15 mouse cellular contexts compared by ENCODE assay signal in genomic region chr13:46018903-46019430, GRCm38 (mm10). TPM values are rescaled to one million over a fixed set of nuclear protein-coding genes. Genes with fewer than 3 reads are reported as not detected.
A peak's percentile ranks its signal among the peaks of the same experiment; 100 is the strongest.
DNase-seq lines count a peak whose midpoint lies in the region; ATAC-seq lines count a peak whose summit lies in the region.
"Had no signal": no experiment of that assay in that cellular context is flagged by ENCODE, and none has a peak within 500 bp of the region (broad histone marks: within the 10 kb centered on the region; RNA-seq: fewer than 3 reads in every experiment).

No protein-coding gene starts in this region.

- H3K4me3 ChIP-seq in kidney, embryonic 16.5 days (ENCODE audit: low read length): no peak overlapping the region
- H3K4me3 ChIP-seq in lung, embryonic 16.5 days (ENCODE audit: low read length): no peak overlapping the region
- H3K4me3 ChIP-seq: gastrocnemius, adult 2 months; hindbrain, embryonic 12.5 days; limb, embryonic 13.5 days; midbrain, embryonic 13.5 days had no signal

- DNase-seq in kidney, postnatal 36 days: no peak
- no peak for DNase-seq in lung, postnatal 4 days
- DNase-seq in kidney, postnatal 14 days: peak; percentile 13
- DNase-seq in adrenal gland, adult 8-10 months: no peak
- DNase-seq in adrenal gland, adult 18-20 months (ENCODE audit: low spot score in 2 of 2): no peak
- DNase-seq: gastrocnemius, adult 2 months; heart, postnatal 10 days had no signal

- H3K27ac ChIP-seq in kidney, embryonic 16.5 days (ENCODE audit: low read length): peak overlapping the region; percentile 46; the same call in 1 of the 2 replicates
- peak overlapping the region; percentile 1; the same call in 1 of the 2 replicates for H3K27ac ChIP-seq in lung, embryonic 16.5 days (ENCODE audit: low read length)
- H3K27ac ChIP-seq: gastrocnemius, adult 2 months; hindbrain, embryonic 12.5 days; limb, embryonic 13.5 days; midbrain, embryonic 13.5 days had no signal

- no peaks in the 10 kb centered on the region for H3K36me3 ChIP-seq in kidney, embryonic 16.5 days (ENCODE audit: insufficient read depth, low read length)
- H3K36me3 ChIP-seq in lung, embryonic 16.5 days (ENCODE audit: control insufficient read depth, insufficient read depth, low read length): no peaks in the 10 kb centered on the region
- H3K36me3 ChIP-seq: hindbrain, embryonic 12.5 days; limb, embryonic 13.5 days; midbrain, embryonic 13.5 days had no signal

- no peak overlapping the region for H3K9ac ChIP-seq in kidney, embryonic 16.5 days (replicated peaks; ENCODE audit: low read length)
- no peak overlapping the region for H3K9ac ChIP-seq in lung, embryonic 16.5 days (ENCODE audit: low read length)
- H3K9ac ChIP-seq: hindbrain, embryonic 12.5 days; limb, embryonic 13.5 days; midbrain, embryonic 13.5 days had no signal

- peaks cover 18% of the 10 kb centered on the region; the same call in 1 of the 2 replicates for H3K4me1 ChIP-seq in kidney, embryonic 16.5 days (ENCODE audit: insufficient read depth, low read length)
- peaks cover 28% of the 10 kb centered on the region for H3K4me1 ChIP-seq in lung, embryonic 16.5 days (replicated peaks; ENCODE audit: control insufficient read depth, insufficient read depth, low read length)

- 52% methylated on average over 13 of the region's 13 CpGs for WGBS in kidney, embryonic 16.5 days
- 25% methylated on average over 13 of the region's 13 CpGs for WGBS in lung, embryonic 16.5 days

- no peak for ATAC-seq in kidney, embryonic 16.5 days (ENCODE audit: low FRiP score, low TSS enrichment)
- ATAC-seq in lung, embryonic 16.5 days (ENCODE audit: low read depth): peak; percentile 31
- ATAC-seq: forebrain, embryonic 16.5 days; midbrain, embryonic 13.5 days; Patski had no signal

- H3K4me2 ChIP-seq in kidney, embryonic 16.5 days (replicated peaks; ENCODE audit: low read depth, low read length): 0 out of 2 replicates have a peak overlapping the region, but pooled peaks have one; percentile 2
- peak overlapping the region; percentile 32 for H3K4me2 ChIP-seq in lung, embryonic 16.5 days (ENCODE audit: low read depth, low read length)
- H3K4me2 ChIP-seq: heart, embryonic 11.5 days; hindbrain, embryonic 12.5 days; limb, embryonic 13.5 days; midbrain, embryonic 13.5 days had no signal

- H3K9me3 ChIP-seq in kidney, embryonic 16.5 days (ENCODE audit: low read length): no peaks in the 10 kb centered on the region
- H3K9me3 ChIP-seq in lung, embryonic 16.5 days (ENCODE audit: control insufficient read depth, low read length): no peaks in the 10 kb centered on the region
- H3K9me3 ChIP-seq: hindbrain, embryonic 12.5 days; limb, embryonic 13.5 days; midbrain, embryonic 13.5 days had no signal

- no peaks in the 10 kb centered on the region for H3K27me3 ChIP-seq in kidney, embryonic 16.5 days (ENCODE audit: insufficient read depth, low read length)
- H3K27me3 ChIP-seq in lung, embryonic 16.5 days (ENCODE audit: control insufficient read depth, insufficient read depth, low read depth, low read length): no peaks in the 10 kb centered on the region
- H3K27me3 ChIP-seq: hindbrain, embryonic 12.5 days; limb, embryonic 13.5 days; midbrain, embryonic 13.5 days; Patski had no signal

RNA-seq across cellular contexts. Expression of gene Atxn1, which starts 54.2 kb away (rescaled TPM):
- polyA plus RNA-seq in kidney, embryonic 16.5 days (2015; fragmentation: Nextera tagmentation; extraction: Ambion mirVana): 5.9 and 7.6 TPM in 2 replicates
- polyA plus RNA-seq in lung, embryonic 16.5 days (2015; fragmentation: Nextera tagmentation; extraction: Ambion mirVana): 8.3 and 9.8 TPM in 2 replicates
- 10 to 100 TPM; 32.0 to 59.9 (median 48.1) TPM for total RNA-seq in adrenal gland, adult 8-10 months (2022)
- 10 to 100 TPM; 27.4 to 30.4 TPM for total RNA-seq in adrenal gland, adult 18-20 months (2021)
